Mouse (Mus musculus): ENCODE results near the gene Dpp8. TPM values are rescaled to one million over a fixed set of nuclear protein-coding genes. Genes with fewer than 3 reads are reported as not detected.

Gene Dpp8
- polyA plus RNA-seq, 1 experiment from 2014 or later: 31.5 TPM

DNA sequence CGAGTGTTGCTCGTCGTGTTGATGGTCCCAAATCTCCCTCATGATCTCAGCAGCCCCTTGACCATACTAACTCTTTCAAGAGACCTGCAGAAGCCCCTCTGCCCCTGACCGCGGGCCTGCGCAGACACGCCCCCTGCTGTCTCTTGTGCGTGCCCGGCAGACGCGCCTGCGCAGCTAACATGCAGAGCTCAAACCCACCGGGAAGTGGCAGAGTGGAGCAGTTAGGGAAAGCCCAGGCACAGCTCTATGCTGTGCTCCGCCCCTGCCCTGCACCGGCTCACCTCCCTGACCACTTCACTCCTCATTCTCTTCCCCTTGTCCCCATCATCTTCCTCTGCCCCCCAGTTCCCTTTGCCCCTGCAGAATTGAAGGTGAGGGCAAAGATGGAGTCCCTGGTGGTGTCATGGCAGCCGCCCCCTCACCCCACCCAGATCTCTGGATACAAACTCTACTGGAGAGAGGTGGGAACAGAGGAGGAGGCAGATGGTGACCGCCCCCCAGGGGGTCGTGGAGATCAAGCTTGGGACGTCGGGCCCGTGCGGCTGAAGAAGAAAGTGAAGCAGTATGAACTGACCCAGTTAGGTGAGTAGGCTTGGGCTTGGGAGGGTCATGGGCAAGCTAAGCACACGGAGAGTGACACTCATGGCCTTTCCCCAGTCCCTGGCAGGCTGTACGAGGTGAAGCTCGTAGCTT lies 96.1 kb downstream of the Dpp8 start:
- H3K4me2 ChIP-seq (ENCODE audit: low read depth, low read length): peak overlapping the region; percentile 62
- peaks cover 5% of the 10 kb centered on the region; the same call in 1 of the 2 replicates for H3K4me1 ChIP-seq (ENCODE audit: control insufficient read depth, insufficient read depth, low read length)
- 16% methylated on average over 25 of the region's 25 CpGs for WGBS
- H3K27me3 ChIP-seq (ENCODE audit: control insufficient read depth, insufficient read depth, low read length): peaks cover 5% of the 10 kb centered on the region
- H3K9me3 ChIP-seq (replicated peaks; ENCODE audit: control insufficient read depth, low read length): no peaks in the 10 kb centered on the region
- no peak for ATAC-seq (replicated peaks; ENCODE audit: extremely low read depth, insufficient read depth, low FRiP score)
- peak overlapping the region; percentile 12 for H3K9ac ChIP-seq (ENCODE audit: low read length)
- peak overlapping the region; percentile 31 for H3K4me3 ChIP-seq (ENCODE audit: low read length)
- no peak overlapping the region for H3K27ac ChIP-seq (ENCODE audit: low read length)
- H3K36me3 ChIP-seq (ENCODE audit: control insufficient read depth, insufficient read depth): no peaks in the 10 kb centered on the region

DNA sequence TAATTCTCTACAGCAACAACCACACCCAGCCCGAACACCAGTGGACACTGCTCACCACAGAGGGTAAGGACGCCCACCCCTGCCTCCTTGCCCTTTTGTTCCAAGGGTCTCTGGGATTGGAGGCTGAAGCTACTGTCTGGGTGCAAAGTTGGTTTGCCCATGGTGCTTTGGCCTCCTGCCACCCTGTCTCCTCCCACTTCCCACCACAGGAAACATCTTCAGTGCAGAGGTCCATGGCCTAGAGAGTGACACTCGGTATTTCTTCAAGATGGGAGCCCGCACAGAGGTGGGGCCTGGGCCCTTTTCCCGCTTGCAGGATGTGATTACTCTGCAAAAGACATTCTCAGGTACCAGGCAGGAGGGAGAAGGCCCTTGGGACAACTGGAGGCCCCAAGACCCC lies 99.5 kb downstream of the Dpp8 start:
- Histone ChIP-seq H3K4me3 (ENCODE audit: low read length) (no peak overlapping the region), H3K9ac (ENCODE audit: low read length) (no peak overlapping the region), H3K4me2 (ENCODE audit: low read depth, low read length) (no peak overlapping the region), H3K36me3 (ENCODE audit: control insufficient read depth, insufficient read depth) (no peaks in the 10 kb centered on the region), H3K27me3 (ENCODE audit: control insufficient read depth, insufficient read depth, low read length) (no peaks in the 10 kb centered on the region; the same call in none of the 2 replicates), H3K27ac (ENCODE audit: low read length) (no peak overlapping the region), H3K4me1 (ENCODE audit: control insufficient read depth, insufficient read depth, low read length) (peaks cover 5% of the 10 kb centered on the region; the same call in 1 of the 2 replicates), H3K9me3 (replicated peaks; ENCODE audit: control insufficient read depth, low read length) (no peaks in the 10 kb centered on the region)
- 77% methylated on average over 5 of the region's 5 CpGs for WGBS
- no peak for ATAC-seq (replicated peaks; ENCODE audit: extremely low read depth, insufficient read depth, low FRiP score)

Other genes with a start within 250 kb of the Dpp8 start
- 5.4 and 6.0 TPM in 2 replicates for gene Dennd4a, start 221.1 kb upstream of the Dpp8 start, polyA plus RNA-seq (2015; fragmentation: Nextera tagmentation; extraction: Ambion mirVana)
- 0.04 TPM in 1 of 2 replicates, not detected in the other for gene Slc24a1, start 80.8 kb upstream of the Dpp8 start, polyA plus RNA-seq (2015; fragmentation: Nextera tagmentation; extraction: Ambion mirVana)
- gene Ints14, start 71.5 kb upstream of the Dpp8 start, polyA plus RNA-seq (2015; fragmentation: Nextera tagmentation; extraction: Ambion mirVana): 36.0 and 38.8 TPM in 2 replicates
- 50.5 and 52.3 TPM in 2 replicates for gene Hacd3, start 10.7 kb upstream of the Dpp8 start, polyA plus RNA-seq (2015; fragmentation: Nextera tagmentation; extraction: Ambion mirVana)
- 8.1 and 10.8 TPM in 2 replicates for gene Igdcc4, start 69.1 kb downstream of the Dpp8 start, polyA plus RNA-seq (2015; fragmentation: Nextera tagmentation; extraction: Ambion mirVana)
- 0.17 and 0.30 TPM in 2 replicates for gene Igdcc3, start 108.8 kb downstream of the Dpp8 start, polyA plus RNA-seq (2015; fragmentation: Nextera tagmentation; extraction: Ambion mirVana)
- gene Parp16, start 162.9 kb downstream of the Dpp8 start, polyA plus RNA-seq (2015; fragmentation: Nextera tagmentation; extraction: Ambion mirVana): 5.4 and 6.5 TPM in 2 replicates
- gene Cilp, start 232.8 kb downstream of the Dpp8 start, polyA plus RNA-seq (2015; fragmentation: Nextera tagmentation; extraction: Ambion mirVana): 0.08 and 0.14 TPM in 2 replicates